Mouse (Mus musculus): ENCODE data around the gene Glipr2. TPM values are rescaled to one million over a fixed set of nuclear protein-coding genes. Genes with fewer than 3 reads are reported as not detected.
A peak's percentile ranks its signal among the peaks of the same experiment; 100 is the strongest.

Gene Glipr2
- polyA plus RNA-seq, 1 experiment from 2014 or later: 86.3 TPM

DNA sequence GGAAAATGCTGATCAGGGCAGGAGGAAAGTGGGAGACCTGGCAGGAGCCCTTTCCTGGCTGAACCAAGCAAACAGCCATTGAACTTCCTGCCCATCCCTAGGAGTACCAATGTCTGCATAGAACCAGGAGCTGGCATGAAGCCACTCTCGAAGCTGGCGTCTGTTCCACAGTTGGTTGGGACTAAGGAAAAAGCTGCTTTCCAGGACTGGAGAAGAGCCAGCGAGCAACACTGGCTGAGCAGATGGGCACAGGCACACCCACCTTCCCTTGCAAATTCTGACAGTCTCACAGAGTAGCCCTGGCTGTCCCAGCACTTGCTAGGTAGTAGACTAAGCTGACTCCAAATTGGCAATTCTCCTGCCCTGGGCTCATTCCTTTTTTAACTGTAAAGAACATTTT is 22.5 kb downstream of the Glipr2 start:
- H3K36me3 ChIP-seq (ENCODE audit: insufficient read depth, low read length): no peaks in the 10 kb centered on the region
- H3K27ac ChIP-seq (ENCODE audit: low read length): peak overlapping the region; percentile 50; the same call in 1 of the 2 replicates
- WGBS: 76% methylated on average over 3 of the region's 3 CpGs
- no peaks in the 10 kb centered on the region for H3K9me3 ChIP-seq (ENCODE audit: low read length)
- H3K27me3 ChIP-seq (ENCODE audit: insufficient read depth, low read length): no peaks in the 10 kb centered on the region
- no peak for ATAC-seq (ENCODE audit: low FRiP score, low TSS enrichment)
- H3K4me3 ChIP-seq (ENCODE audit: low read length): no peak overlapping the region
- H3K4me1 ChIP-seq (ENCODE audit: insufficient read depth, low read length): peaks cover 22% of the 10 kb centered on the region
- H3K4me2 ChIP-seq (replicated peaks; ENCODE audit: low read depth, low read length): no peak overlapping the region
- H3K9ac ChIP-seq (replicated peaks; ENCODE audit: low read length): no peak overlapping the region

DNA sequence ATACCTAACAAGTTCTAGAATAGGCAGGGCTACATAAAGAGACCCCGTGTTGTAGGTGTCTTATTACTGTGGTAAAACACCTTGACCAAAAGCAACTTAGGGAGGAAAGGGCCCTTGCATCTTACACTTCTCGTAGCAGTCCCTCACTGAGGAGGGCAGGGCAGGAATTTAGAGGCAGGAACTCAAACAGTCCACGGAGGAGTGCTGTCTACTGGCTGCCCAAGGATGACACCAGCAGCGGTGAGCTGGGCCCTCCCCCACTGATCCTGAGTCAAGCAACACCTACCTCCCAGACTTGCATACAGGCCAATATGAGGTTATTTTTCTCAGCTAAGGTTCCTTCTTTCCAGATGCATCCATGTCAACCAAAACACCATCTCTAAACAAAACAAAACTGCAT is 23.0 kb downstream of the Glipr2 start:
- Histone ChIP-seq H3K36me3 (ENCODE audit: insufficient read depth, low read length) (no peaks in the 10 kb centered on the region), H3K9me3 (ENCODE audit: low read length) (no peaks in the 10 kb centered on the region), H3K27me3 (ENCODE audit: insufficient read depth, low read length) (no peaks in the 10 kb centered on the region), H3K4me2 (replicated peaks; ENCODE audit: low read depth, low read length) (no peak overlapping the region), H3K9ac (replicated peaks; ENCODE audit: low read length) (no peak overlapping the region), H3K4me1 (ENCODE audit: insufficient read depth, low read length) (peaks cover 22% of the 10 kb centered on the region), H3K4me3 (ENCODE audit: low read length) (no peak overlapping the region), H3K27ac (ENCODE audit: low read length) (no peak overlapping the region)
- 75% methylated on average over 4 of the region's 4 CpGs for WGBS
- no peak for ATAC-seq (ENCODE audit: low FRiP score, low TSS enrichment)

DNA sequence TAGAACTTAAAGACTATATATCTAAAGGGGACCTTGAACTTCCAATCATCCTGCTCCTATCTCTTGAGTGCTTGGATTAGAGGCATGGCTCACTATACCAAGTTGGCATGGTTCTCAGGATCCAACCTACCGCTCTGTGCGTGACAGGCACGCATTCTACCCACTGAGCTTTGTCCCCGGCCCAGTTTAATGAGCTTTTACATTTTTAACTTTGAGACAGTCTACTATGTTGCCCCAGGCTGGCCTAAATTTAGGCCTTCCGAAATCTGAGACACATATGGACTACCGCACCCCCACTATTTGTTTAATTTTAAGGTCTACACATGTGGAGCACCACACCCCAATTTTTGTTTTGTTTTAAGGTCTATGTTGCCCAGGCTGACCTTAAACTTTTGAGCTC is 23.6 kb downstream of the Glipr2 start:
- 95% methylated on average over 6 of the region's 6 CpGs for WGBS
- no peak for ATAC-seq (ENCODE audit: low FRiP score, low TSS enrichment)

DNA sequence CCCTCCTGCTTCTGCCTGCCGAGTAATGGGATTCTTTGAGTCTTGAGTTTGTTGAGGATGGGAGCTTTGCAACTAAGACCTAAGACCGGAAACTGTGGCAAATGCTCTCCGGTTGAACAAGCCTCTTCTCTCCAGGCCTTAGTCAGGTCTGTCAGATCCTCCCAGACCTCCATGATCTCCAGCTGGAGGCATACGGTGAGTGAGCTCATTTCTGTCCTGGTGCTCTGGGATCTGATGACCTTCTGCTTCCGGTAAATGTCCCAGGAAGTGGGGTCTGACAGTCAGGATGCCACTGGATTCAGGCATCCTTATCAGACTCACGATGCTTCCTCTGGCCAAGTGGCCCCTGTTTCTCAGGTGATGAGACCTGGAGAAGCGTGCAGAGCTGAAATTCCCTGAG is 24.1 kb downstream of the Glipr2 start:
- Histone ChIP-seq H3K27me3 (ENCODE audit: insufficient read depth, low read length) (no peaks in the 10 kb centered on the region), H3K4me3 (ENCODE audit: low read length) (no peak overlapping the region), H3K36me3 (ENCODE audit: insufficient read depth, low read length) (no peaks in the 10 kb centered on the region), H3K27ac (ENCODE audit: low read length) (no peak overlapping the region), H3K9me3 (ENCODE audit: low read length) (no peaks in the 10 kb centered on the region), H3K9ac (replicated peaks; ENCODE audit: low read length) (no peak overlapping the region), H3K4me2 (replicated peaks; ENCODE audit: low read depth, low read length) (no peak overlapping the region), H3K4me1 (ENCODE audit: insufficient read depth, low read length) (peaks cover 19% of the 10 kb centered on the region)
- WGBS: 87% methylated on average over 7 of the region's 7 CpGs
- ATAC-seq (ENCODE audit: low FRiP score, low TSS enrichment): no peak

More for the DNA sequence above, 23.6 kb downstream of the Glipr2 start:
- Histone ChIP-seq H3K27me3 (ENCODE audit: insufficient read depth, low read length) (no peaks in the 10 kb centered on the region), H3K9me3 (ENCODE audit: low read length) (no peaks in the 10 kb centered on the region), H3K4me1 (ENCODE audit: insufficient read depth, low read length) (peaks cover 22% of the 10 kb centered on the region), H3K36me3 (ENCODE audit: insufficient read depth, low read length) (no peaks in the 10 kb centered on the region), H3K4me2 (replicated peaks; ENCODE audit: low read depth, low read length) (no peak overlapping the region), H3K27ac (ENCODE audit: low read length) (no peak overlapping the region), H3K4me3 (ENCODE audit: low read length) (no peak overlapping the region), H3K9ac (replicated peaks; ENCODE audit: low read length) (no peak overlapping the region)

DNA sequence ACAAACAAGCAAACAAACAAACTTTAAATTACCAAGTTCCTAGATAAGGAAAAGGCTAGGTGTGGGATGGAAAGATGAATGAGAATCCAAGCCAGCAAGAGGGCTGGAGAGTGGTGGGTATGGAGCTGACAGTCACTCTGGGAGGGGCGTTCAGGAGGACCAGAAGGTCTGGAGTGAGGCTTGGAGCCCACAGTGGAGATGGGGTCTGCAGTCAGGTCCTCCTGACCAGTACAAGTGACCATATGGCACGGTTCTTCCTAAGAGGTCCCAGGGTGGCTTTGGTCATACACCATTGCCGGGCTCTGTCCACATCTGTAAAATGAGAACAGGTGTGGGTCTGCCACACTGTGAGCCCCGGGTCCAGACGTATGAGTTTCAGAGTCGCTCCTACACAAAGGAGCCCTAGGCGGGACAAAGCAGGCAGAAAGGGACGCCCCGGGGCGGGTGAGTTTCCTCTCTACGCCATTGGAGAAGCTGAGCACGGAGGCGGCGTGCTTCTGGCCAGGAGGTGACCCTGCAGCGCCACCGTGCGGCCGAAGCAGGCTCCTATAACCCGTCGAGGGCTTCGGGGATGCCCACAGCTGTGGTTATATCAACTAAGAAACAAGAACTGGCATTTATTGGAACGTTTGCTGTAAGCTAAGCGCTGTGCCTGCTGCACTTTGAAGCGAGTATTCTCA is 25.0 kb downstream of the Glipr2 start:
- no peaks in the 10 kb centered on the region for H3K36me3 ChIP-seq (ENCODE audit: insufficient read depth, low read length)

DNA sequence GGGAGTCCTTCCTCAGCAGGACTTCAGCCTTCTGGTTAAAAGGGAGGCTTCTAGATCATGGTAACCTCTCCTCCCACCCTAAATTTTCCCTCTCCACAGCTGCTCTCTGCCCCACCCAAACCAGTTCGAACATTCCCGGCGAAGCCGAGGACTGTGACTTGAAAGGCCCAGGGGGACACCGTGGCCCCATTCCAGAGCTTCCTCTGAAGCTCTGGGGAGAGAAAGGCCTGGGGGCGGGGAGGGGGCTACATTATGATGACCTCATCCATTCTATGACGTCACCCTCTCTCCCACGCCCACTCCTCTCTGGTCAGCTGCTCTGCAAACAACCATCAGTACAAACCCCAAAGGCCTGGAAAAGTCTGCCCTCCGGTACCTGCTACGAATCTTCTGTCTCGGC is 26.0 kb downstream of the Glipr2 start, which contains the start of gene Ccin:
Gene Ccin (plus strand): TSS at position 303 of the 400 bp plus-strand sequence.
- H3K27ac ChIP-seq (ENCODE audit: low read length): no peak within 1 kb of the TSS
- H3K4me2 ChIP-seq (replicated peaks; ENCODE audit: low read depth, low read length): peak within 1 kb of the TSS; percentile 63
- no peak for ATAC-seq (ENCODE audit: low FRiP score, low TSS enrichment)
- no peaks in the 10 kb centered on the region for H3K27me3 ChIP-seq (ENCODE audit: insufficient read depth, low read length)
- H3K9ac ChIP-seq (replicated peaks; ENCODE audit: low read length): peak within 1 kb of the TSS; percentile 64
- WGBS: 77% methylated on average over 11 of the region's 11 CpGs
- H3K9me3 ChIP-seq (ENCODE audit: low read length): no peaks in the 10 kb centered on the region
- peaks cover 17% of the 10 kb centered on the region for H3K4me1 ChIP-seq (ENCODE audit: insufficient read depth, low read length)
- H3K4me3 ChIP-seq (ENCODE audit: low read length): peak within 1 kb of the TSS; percentile 40
- no peaks in the 10 kb centered on the region for H3K36me3 ChIP-seq (ENCODE audit: insufficient read depth, low read length)

More for the DNA sequence above, 25.0 kb downstream of the Glipr2 start:
- H3K27me3 ChIP-seq (ENCODE audit: insufficient read depth, low read length): no peaks in the 10 kb centered on the region
- peak overlapping the region; percentile 40 for H3K4me3 ChIP-seq (ENCODE audit: low read length)
- no peaks in the 10 kb centered on the region for H3K9me3 ChIP-seq (ENCODE audit: low read length)
- peak; percentile 92 for ATAC-seq (ENCODE audit: low FRiP score, low TSS enrichment)
- peak overlapping the region; percentile 64 for H3K9ac ChIP-seq (replicated peaks; ENCODE audit: low read length)
- H3K27ac ChIP-seq (ENCODE audit: low read length): no peak overlapping the region
- H3K4me2 ChIP-seq (replicated peaks; ENCODE audit: low read depth, low read length): peak overlapping the region; percentile 63
- peaks cover 19% of the 10 kb centered on the region for H3K4me1 ChIP-seq (ENCODE audit: insufficient read depth, low read length)
- 1% methylated on average over 24 of the region's 24 CpGs for WGBS

DNA sequence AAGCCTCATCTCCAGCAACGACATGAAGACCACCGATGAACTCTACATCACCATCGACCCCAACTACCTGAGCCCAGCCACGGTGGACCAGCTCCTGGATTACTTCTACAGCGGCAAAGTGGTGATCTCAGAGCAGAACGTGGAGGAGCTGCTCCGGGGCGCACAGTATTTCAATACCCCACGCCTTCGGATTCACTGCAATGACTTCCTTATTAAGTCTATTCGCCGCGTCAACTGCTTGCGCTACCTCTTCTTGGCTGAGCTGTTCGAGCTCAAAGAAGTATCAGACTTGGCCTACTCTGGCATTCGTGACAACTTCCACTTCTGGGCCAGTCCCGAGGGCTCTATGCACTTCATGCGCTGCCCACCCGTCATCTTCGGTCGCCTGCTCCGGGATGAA is 26.6 kb downstream of the Glipr2 start:
- H3K4me2 ChIP-seq (replicated peaks; ENCODE audit: low read depth, low read length): no peak overlapping the region
- peaks cover 11% of the 10 kb centered on the region for H3K4me1 ChIP-seq (ENCODE audit: insufficient read depth, low read length)
- no peaks in the 10 kb centered on the region for H3K36me3 ChIP-seq (ENCODE audit: insufficient read depth, low read length)
- WGBS: 92% methylated on average over 22 of the region's 22 CpGs
- no peak overlapping the region for H3K27ac ChIP-seq (ENCODE audit: low read length)
- no peaks in the 10 kb centered on the region for H3K9me3 ChIP-seq (ENCODE audit: low read length)
- no peak overlapping the region for H3K4me3 ChIP-seq (ENCODE audit: low read length)
- no peaks in the 10 kb centered on the region for H3K27me3 ChIP-seq (ENCODE audit: insufficient read depth, low read length)
- H3K9ac ChIP-seq (replicated peaks; ENCODE audit: low read length): no peak overlapping the region
- ATAC-seq (ENCODE audit: low FRiP score, low TSS enrichment): no peak

DNA sequence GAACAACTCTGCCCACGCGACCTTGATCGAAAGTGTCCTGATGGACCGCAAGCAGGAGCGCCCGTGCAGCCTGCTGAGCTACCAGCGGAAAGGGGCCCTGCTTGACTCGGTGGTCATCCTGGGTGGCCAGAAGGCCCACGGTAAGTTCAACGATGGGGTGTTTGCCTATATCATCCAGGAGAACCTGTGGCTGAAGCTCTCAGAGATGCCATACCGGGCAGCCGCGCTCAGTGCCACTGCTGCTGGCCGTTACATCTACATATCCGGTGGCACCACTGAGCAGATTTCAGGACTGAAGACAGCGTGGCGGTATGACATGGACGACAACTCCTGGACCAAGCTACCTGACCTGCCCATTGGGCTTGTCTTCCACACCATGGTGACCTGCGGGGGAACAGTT is 27.1 kb downstream of the Glipr2 start:
- Histone ChIP-seq H3K27ac (ENCODE audit: low read length) (no peak overlapping the region), H3K36me3 (ENCODE audit: insufficient read depth, low read length) (no peaks in the 10 kb centered on the region), H3K4me1 (ENCODE audit: insufficient read depth, low read length) (peaks cover 5% of the 10 kb centered on the region), H3K27me3 (ENCODE audit: insufficient read depth, low read length) (no peaks in the 10 kb centered on the region), H3K9ac (replicated peaks; ENCODE audit: low read length) (no peak overlapping the region), H3K9me3 (ENCODE audit: low read length) (no peaks in the 10 kb centered on the region), H3K4me3 (ENCODE audit: low read length) (no peak overlapping the region), H3K4me2 (replicated peaks; ENCODE audit: low read depth, low read length) (no peak overlapping the region)
- no peak for ATAC-seq (ENCODE audit: low FRiP score, low TSS enrichment)
- 96% methylated on average over 19 of the region's 19 CpGs for WGBS

DNA sequence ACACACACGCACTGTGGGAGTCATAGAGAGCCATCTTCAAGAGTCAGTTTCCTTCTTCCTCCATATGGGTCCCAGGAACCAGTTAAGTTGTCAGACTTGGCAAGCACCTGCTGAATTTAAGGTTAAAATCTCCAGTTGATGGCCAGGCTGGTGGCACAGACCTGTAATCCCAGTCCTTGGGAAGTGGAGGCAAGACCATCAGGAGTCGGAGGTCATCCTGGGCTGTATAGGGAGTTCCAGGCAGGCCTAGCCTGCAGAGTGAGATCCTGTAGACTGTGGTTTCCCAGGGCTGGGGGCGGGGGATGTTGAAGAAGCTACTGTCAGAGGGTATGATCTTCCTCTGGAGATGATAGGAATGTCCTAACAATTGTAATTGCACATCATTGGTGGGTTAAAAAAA is 31.8 kb downstream of the Glipr2 start:
- Histone ChIP-seq H3K4me1 (ENCODE audit: insufficient read depth, low read length) (no peaks in the 10 kb centered on the region), H3K27me3 (ENCODE audit: insufficient read depth, low read length) (no peaks in the 10 kb centered on the region), H3K9me3 (ENCODE audit: low read length) (no peaks in the 10 kb centered on the region), H3K4me3 (ENCODE audit: low read length) (no peak overlapping the region), H3K4me2 (replicated peaks; ENCODE audit: low read depth, low read length) (no peak overlapping the region), H3K9ac (replicated peaks; ENCODE audit: low read length) (no peak overlapping the region), H3K36me3 (ENCODE audit: insufficient read depth, low read length) (no peaks in the 10 kb centered on the region), H3K27ac (ENCODE audit: low read length) (no peak overlapping the region)
- 94% methylated on average over 3 of the region's 3 CpGs for WGBS
- ATAC-seq (ENCODE audit: low FRiP score, low TSS enrichment): no peak

DNA sequence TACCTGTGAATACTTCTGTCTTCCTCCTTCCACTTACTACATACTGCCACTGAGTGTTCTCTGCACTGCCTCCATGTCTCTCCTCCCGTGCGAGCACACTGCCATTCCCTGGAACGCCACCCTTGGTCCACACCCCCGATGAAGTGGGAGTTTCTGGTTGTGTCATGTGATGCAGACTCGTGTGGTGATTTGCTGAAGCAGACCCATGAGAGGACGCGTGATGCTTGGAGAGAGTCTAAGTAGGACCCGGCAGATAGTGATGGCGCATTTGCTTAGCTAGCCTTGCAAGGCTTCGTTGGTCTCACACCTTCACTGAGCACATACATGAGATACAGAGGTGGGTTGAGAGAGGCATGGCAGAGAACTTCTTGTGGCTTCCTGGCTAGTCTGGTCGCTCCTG is 35.9 kb downstream of the Glipr2 start:
- ATAC-seq (ENCODE audit: low FRiP score, low TSS enrichment): no peak
- Histone ChIP-seq H3K4me1 (ENCODE audit: insufficient read depth, low read length) (no peaks in the 10 kb centered on the region), H3K4me2 (replicated peaks; ENCODE audit: low read depth, low read length) (no peak overlapping the region), H3K27me3 (ENCODE audit: insufficient read depth, low read length) (no peaks in the 10 kb centered on the region), H3K27ac (ENCODE audit: low read length) (no peak overlapping the region), H3K9me3 (ENCODE audit: low read length) (no peaks in the 10 kb centered on the region), H3K9ac (replicated peaks; ENCODE audit: low read length) (no peak overlapping the region), H3K36me3 (ENCODE audit: insufficient read depth, low read length) (no peaks in the 10 kb centered on the region), H3K4me3 (ENCODE audit: low read length) (no peak overlapping the region)
- WGBS: 94% methylated on average over 11 of the region's 11 CpGs
